13 mouse cellular contexts compared by ENCODE assay signal in the genomic region with DNA sequence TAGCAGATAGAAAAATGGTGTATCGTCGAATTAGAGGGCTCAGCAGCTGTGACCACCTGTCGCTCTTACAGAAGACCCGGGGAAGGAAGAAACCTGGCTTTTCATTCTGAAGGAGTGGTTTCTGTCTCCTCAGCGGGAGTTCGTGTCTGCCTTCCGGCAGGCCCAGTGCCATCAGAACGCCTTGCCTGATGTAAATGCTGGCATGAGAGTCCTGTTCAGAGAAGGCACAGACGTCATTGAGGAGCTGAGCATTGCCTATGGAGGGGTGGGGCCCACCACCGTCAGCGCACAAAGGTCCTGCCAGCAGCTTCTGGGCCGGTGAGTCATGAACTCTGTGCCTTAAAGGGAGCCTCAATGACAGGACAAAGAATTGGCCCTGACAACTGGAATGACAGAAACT. TPM values are rescaled to one million over a fixed set of nuclear protein-coding genes. Genes with fewer than 3 reads are reported as not detected.
DNase-seq lines count a peak whose midpoint lies in the region; ATAC-seq lines count a peak whose summit lies in the region.
"Had no signal": no experiment of that assay in that cellular context is flagged by ENCODE, and none has a peak within 500 bp of the region (broad histone marks: within the 10 kb centered on the region; RNA-seq: fewer than 3 reads in every experiment).

No protein-coding gene starts in this region.

- H3K9ac ChIP-seq in embryonic facial prominence, embryonic 13.5 days = no peak overlapping the region
- H3K9ac ChIP-seq: forebrain, embryonic 13.5 days; midbrain, embryonic 12.5 days had no signal

- no peak overlapping the region for H3K4me2 ChIP-seq in embryonic facial prominence, embryonic 13.5 days
- H3K4me2 ChIP-seq: forebrain, embryonic 13.5 days; midbrain, embryonic 12.5 days had no signal

- no peaks in the 10 kb centered on the region for H3K27me3 ChIP-seq in embryonic facial prominence, embryonic 13.5 days
- no peaks in the 10 kb centered on the region for H3K27me3 ChIP-seq in embryonic facial prominence, embryonic 10.5 days (replicated peaks; ENCODE audit: low read depth, poor library complexity, severe bottlenecking)
- H3K27me3 ChIP-seq: CH12.LX; forebrain, embryonic 13.5 days; midbrain, embryonic 12.5 days had no signal

- H3K4me3 ChIP-seq in embryonic facial prominence, embryonic 13.5 days = no peak overlapping the region
- no peak overlapping the region for H3K4me3 ChIP-seq in embryonic facial prominence, embryonic 10.5 days
- H3K4me3 ChIP-seq: forebrain, embryonic 13.5 days; midbrain, embryonic 12.5 days had no signal

- no peak for ATAC-seq in embryonic facial prominence, embryonic 13.5 days (ENCODE audit: insufficient number of reproducible peaks, insufficient read depth, low FRiP score, low TSS enrichment, low read depth)
- peak; percentile 31; the same call in 1 of the 2 replicates for ATAC-seq in neutrophil, adult 5-6 weeks (ENCODE audit: extremely low read depth, insufficient number of reproducible peaks, low FRiP score, poor library complexity, severe bottlenecking)
- ATAC-seq: forebrain, embryonic 13.5 days had no signal

- no peaks in the 10 kb centered on the region for H3K9me3 ChIP-seq in embryonic facial prominence, embryonic 13.5 days
- H3K9me3 ChIP-seq in embryonic facial prominence, embryonic 10.5 days = no peaks in the 10 kb centered on the region
- H3K9me3 ChIP-seq: forebrain, embryonic 13.5 days; midbrain, embryonic 12.5 days had no signal

- H3K36me3 ChIP-seq in embryonic facial prominence, embryonic 13.5 days = no peaks in the 10 kb centered on the region
- no peaks in the 10 kb centered on the region for H3K36me3 ChIP-seq in embryonic facial prominence, embryonic 10.5 days (replicated peaks)
- H3K36me3 ChIP-seq: midbrain, embryonic 12.5 days had no signal

- WGBS in embryonic facial prominence, embryonic 13.5 days = 67% methylated on average over 12 of the region's 12 CpGs
- 73% methylated on average over 12 of the region's 12 CpGs for WGBS in embryonic facial prominence, embryonic 10.5 days

- 0 out of 2 replicates have a peak overlapping the region, but pooled peaks have one; percentile 16 for H3K27ac ChIP-seq in embryonic facial prominence, embryonic 13.5 days
- H3K27ac ChIP-seq in embryonic facial prominence, embryonic 10.5 days (replicated peaks) = no peak overlapping the region
- H3K27ac ChIP-seq: forebrain, embryonic 13.5 days; midbrain, embryonic 12.5 days had no signal

- no peak for DNase-seq in embryonic facial prominence, embryonic 10.5 days (ENCODE audit: low spot score)
- DNase-seq in ES-CJ7 (ENCODE audit: low read depth, low spot score) = peak; percentile 71
- peak; percentile 55 for DNase-seq in fibroblast of lung, adult 2 months (ENCODE audit: low read depth)
- DNase-seq in liver = no peak
- DNase-seq in cerebellum, adult 9-10 months = no peak
- DNase-seq in urinary bladder, postnatal 10 days (ENCODE audit: low spot score) = no peak
- DNase-seq: cerebellum, adult 11 months; kidney, postnatal 25 days had no signal

- H3K4me1 ChIP-seq in embryonic facial prominence, embryonic 13.5 days = peaks cover 16% of the 10 kb centered on the region; the same call in 1 of the 2 replicates
- peaks cover 5% of the 10 kb centered on the region; the same call in 1 of the 2 replicates for H3K4me1 ChIP-seq in embryonic facial prominence, embryonic 10.5 days
- H3K4me1 ChIP-seq: forebrain, embryonic 13.5 days; midbrain, embryonic 12.5 days had no signal

RNA-seq across cellular contexts. Expression of gene Aox2, which starts 26.2 kb away (rescaled TPM):
- 0.34 and 0.44 TPM in 2 replicates for polyA plus RNA-seq in embryonic facial prominence, embryonic 13.5 days (2015; fragmentation: Nextera tagmentation; extraction: Ambion mirVana)
- 0.03 and 0.04 TPM in 2 replicates for polyA plus RNA-seq in embryonic facial prominence, embryonic 10.5 days (2016; fragmentation: Nextera tagmentation; extraction: Ambion mirVana)
- not detected in 2 replicates for total RNA-seq in neutrophil, adult 5-6 weeks (2017)
- total RNA-seq: CH12.LX had no signal
- polyA plus RNA-seq: forebrain, embryonic 13.5 days; midbrain, embryonic 12.5 days had no signal

Comparison
In these comparisons a context has a peak if more than half of its experiments do, and no peak if none do; other contexts are left out.
1. DNase-seq: peak in ES-CJ7 (single experiment) and fibroblast of lung, adult 2 months (single experiment); none in embryonic facial prominence, embryonic 10.5 days (single experiment), liver (single experiment), cerebellum, adult 9-10 months (single experiment) and urinary bladder, postnatal 10 days (single experiment).